Mouse (Mus musculus): ENCODE data around the gene Stradb. TPM values are rescaled to one million over a fixed set of nuclear protein-coding genes. Genes with fewer than 3 reads are reported as not detected.

Stradb gene
- total RNA-seq, 1 experiment = 2.7 TPM

DNA sequence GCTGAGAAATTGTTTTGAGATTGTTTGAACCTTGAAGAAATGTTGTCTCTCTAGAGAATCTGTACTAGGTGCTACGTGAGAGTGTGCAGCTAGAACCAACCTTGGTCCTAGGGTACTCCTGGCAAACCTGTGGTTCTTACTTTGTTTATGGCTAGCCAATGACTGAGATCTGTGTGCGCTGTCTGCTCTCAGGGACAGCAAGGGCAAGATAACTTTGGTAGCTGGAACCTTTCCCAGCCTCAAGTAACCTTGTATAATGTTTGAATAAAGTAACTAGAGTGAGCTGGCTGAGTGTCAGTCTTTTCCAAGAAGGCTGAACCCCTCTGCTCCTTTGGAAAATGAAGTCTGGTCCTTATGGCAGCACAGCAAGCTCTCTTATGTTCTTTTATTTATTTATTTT, 27.8 kb upstream of the Stradb start:
- in situ Hi-C loops (cut with MboI; ENCODE audit: low sequenced_read_pairs in 2 of 2, unreplicated experiment in 2 of 2) = no loop called here
- Histone ChIP-seq H3K36me3 (ENCODE audit: control insufficient read depth, insufficient read depth, low read length, poor library complexity, severe bottlenecking) (peaks cover 8% of the 10 kb centered on the region), H3K9me3 (ENCODE audit: control insufficient read depth, insufficient read depth, low read depth, low read length) (no peaks in the 10 kb centered on the region), H3K4me1 (ENCODE audit: control insufficient read depth in 2 of 2, insufficient read depth in 2 of 2, low read length in 2 of 2, poor library complexity in 1 of 2) (no peaks in the 10 kb centered on the region; a peak in 1 of 4 replicates), H3K27ac (ENCODE audit: insufficient read depth, low read depth, low read length, poor library complexity, severe bottlenecking) (no peak overlapping the region), H3K9ac (ENCODE audit: insufficient read depth, low read depth, low read length, poor library complexity, severe bottlenecking) (no peak overlapping the region), H3K4me3 (ENCODE audit: insufficient read depth in 1 of 2, low read depth in 1 of 2, low read length in 2 of 2, poor library complexity in 1 of 2, severe bottlenecking in 1 of 2) (no peak overlapping the region)
- no peak for DNase-seq (ENCODE audit: low read depth, low spot score)
- TF ChIP-seq ZC3H11A (IDR thresholded peaks at IDR 0.05; ENCODE audit: borderline replicate concordance, low read depth, low read length) (no peak), ZNF384 (IDR thresholded peaks at IDR 0.05; ENCODE audit: low read depth, low read length) (no peak), HCFC1 (IDR thresholded peaks at IDR 0.05; ENCODE audit: borderline replicate concordance, insufficient read depth, low read length) (no peak), MAFK (IDR thresholded peaks at IDR 0.05; ENCODE audit: insufficient read depth, low read depth, low read length) (no peak), CHD2 (IDR thresholded peaks at IDR 0.05; ENCODE audit: low read depth, low read length) (no peak)

DNA sequence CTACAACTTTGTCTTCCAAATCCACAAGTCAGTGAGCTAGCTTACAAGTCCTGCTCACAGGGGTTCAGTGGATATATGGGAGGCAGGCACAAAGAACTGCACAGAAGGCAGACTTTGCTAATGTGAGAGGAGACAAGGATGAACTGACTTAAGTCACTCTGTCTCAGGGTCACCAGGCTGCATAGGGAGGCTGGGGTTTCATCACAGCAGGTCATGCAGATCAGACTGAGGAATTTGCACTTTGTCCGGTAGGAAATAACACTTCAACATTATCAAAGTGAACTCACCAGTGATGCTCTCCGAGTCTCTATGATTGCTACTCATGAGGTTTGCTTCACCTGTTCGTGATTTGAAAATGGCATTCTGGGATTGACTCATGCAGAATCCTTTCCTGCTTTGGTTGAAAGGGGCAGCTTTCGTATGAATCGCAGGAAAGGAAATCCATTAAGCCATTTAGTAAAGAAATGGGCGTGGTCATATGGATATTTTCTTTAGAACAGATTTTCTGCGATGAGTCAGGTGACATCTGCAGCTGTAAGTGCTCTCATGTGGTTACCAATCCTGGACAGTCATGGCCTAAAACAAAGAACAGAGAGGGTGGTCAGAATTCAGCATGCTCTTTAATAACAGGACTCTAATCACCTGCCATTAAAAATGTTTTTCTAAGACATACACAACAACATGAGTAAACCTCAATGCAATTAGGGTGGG, 27.2 kb upstream of the Stradb start:
- in situ Hi-C loops (cut with MboI; ENCODE audit: low sequenced_read_pairs in 2 of 2, unreplicated experiment in 2 of 2) = no loop called here
- no peak for TF ChIP-seq HCFC1 (IDR thresholded peaks at IDR 0.05; ENCODE audit: borderline replicate concordance, insufficient read depth, low read length)
- no peak for TF ChIP-seq MAFK (IDR thresholded peaks at IDR 0.05; ENCODE audit: insufficient read depth, low read depth, low read length)
- TF ChIP-seq CHD2 (IDR thresholded peaks at IDR 0.05; ENCODE audit: low read depth, low read length) = no peak
- TF ChIP-seq ZNF384 (IDR thresholded peaks at IDR 0.05; ENCODE audit: low read depth, low read length) = no peak
- TF ChIP-seq ZC3H11A (IDR thresholded peaks at IDR 0.05; ENCODE audit: borderline replicate concordance, low read depth, low read length) = no peak
- no peak for DNase-seq (ENCODE audit: low read depth, low spot score)
- peaks cover 8% of the 10 kb centered on the region for H3K36me3 ChIP-seq (ENCODE audit: control insufficient read depth, insufficient read depth, low read length, poor library complexity, severe bottlenecking)
- no peak overlapping the region for H3K9ac ChIP-seq (ENCODE audit: insufficient read depth, low read depth, low read length, poor library complexity, severe bottlenecking)
- H3K4me3 ChIP-seq (ENCODE audit: insufficient read depth in 1 of 2, low read depth in 1 of 2, low read length in 2 of 2, poor library complexity in 1 of 2, severe bottlenecking in 1 of 2) = no peak overlapping the region
- peaks cover 2 to 4% of the 10 kb centered on the region in 2 experiments; a peak in 2 of 4 replicates for H3K4me1 ChIP-seq (ENCODE audit: control insufficient read depth in 2 of 2, insufficient read depth in 2 of 2, low read length in 2 of 2, poor library complexity in 1 of 2)
- H3K9me3 ChIP-seq (ENCODE audit: control insufficient read depth, insufficient read depth, low read depth, low read length) = no peaks in the 10 kb centered on the region
- H3K27ac ChIP-seq (ENCODE audit: insufficient read depth, low read depth, low read length, poor library complexity, severe bottlenecking) = no peak overlapping the region

DNA sequence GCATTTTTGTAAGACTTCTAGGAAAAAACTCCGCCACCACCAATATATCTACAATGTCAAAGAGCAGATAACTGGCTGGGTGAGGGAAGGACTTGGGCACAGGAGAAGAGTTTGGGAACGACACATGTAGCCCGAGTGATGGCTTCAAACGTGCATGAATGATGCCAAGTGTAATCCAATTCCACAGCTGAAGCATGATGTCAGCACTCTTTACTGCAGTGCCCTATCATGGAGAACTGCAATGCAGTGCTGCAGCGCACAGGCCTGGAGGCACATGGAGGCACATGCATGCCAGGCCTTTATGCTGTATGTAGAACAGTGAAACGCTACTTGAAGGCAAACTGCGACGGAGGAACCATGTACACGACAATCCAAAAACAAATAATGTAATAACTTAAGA, 26.6 kb upstream of the Stradb start:
- H3K27ac ChIP-seq (ENCODE audit: insufficient read depth, low read depth, low read length, poor library complexity, severe bottlenecking) = no peak overlapping the region
- no peak overlapping the region for H3K4me3 ChIP-seq (ENCODE audit: insufficient read depth in 1 of 2, low read depth in 1 of 2, low read length in 2 of 2, poor library complexity in 1 of 2, severe bottlenecking in 1 of 2)
- in situ Hi-C loops (cut with MboI; ENCODE audit: low sequenced_read_pairs in 2 of 2, unreplicated experiment in 2 of 2) = no loop called here
- no peak overlapping the region for H3K9ac ChIP-seq (ENCODE audit: insufficient read depth, low read depth, low read length, poor library complexity, severe bottlenecking)
- no peaks in the 10 kb centered on the region for H3K9me3 ChIP-seq (ENCODE audit: control insufficient read depth, insufficient read depth, low read depth, low read length)
- peaks cover 2 to 7% of the 10 kb centered on the region in 2 experiments; a peak in 2 of 4 replicates for H3K4me1 ChIP-seq (ENCODE audit: control insufficient read depth in 2 of 2, insufficient read depth in 2 of 2, low read length in 2 of 2, poor library complexity in 1 of 2)
- peaks cover 8% of the 10 kb centered on the region for H3K36me3 ChIP-seq (ENCODE audit: control insufficient read depth, insufficient read depth, low read length, poor library complexity, severe bottlenecking)
- DNase-seq (ENCODE audit: low read depth, low spot score) = no peak
- no peak for TF ChIP-seq HCFC1 (IDR thresholded peaks at IDR 0.05; ENCODE audit: borderline replicate concordance, insufficient read depth, low read length)
- TF ChIP-seq CHD2 (IDR thresholded peaks at IDR 0.05; ENCODE audit: low read depth, low read length) = no peak
- TF ChIP-seq MAFK (IDR thresholded peaks at IDR 0.05; ENCODE audit: insufficient read depth, low read depth, low read length) = no peak
- no peak for TF ChIP-seq ZC3H11A (IDR thresholded peaks at IDR 0.05; ENCODE audit: borderline replicate concordance, low read depth, low read length)
- TF ChIP-seq ZNF384 (IDR thresholded peaks at IDR 0.05; ENCODE audit: low read depth, low read length) = no peak

DNA sequence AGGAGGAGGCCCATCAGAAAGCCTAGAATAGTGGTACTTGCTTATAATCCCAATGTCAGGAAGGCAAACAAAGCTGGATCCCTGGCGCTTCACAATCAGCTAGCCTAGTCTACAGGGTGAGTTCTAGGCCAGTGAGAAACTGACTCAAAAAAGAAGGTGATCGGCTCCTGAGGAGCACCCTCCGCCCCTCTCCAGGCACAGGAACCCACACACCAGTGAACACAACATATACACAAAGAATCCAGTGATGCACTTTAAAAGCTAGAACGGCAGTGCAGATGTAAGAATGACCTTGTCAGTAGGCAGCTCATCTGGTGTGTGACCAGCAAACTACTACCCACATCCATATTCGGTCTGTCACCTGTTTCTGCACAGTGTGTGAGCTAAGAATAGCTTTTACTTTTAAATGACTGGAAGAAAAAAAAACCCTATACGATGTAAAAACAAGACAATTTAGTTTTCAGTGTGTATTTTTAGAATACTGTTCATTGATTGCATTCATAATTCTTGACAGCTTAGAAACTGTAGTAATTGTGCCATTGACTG, 23.7 kb upstream of the Stradb start:
- TF ChIP-seq ZNF384 (IDR thresholded peaks at IDR 0.05; ENCODE audit: low read depth, low read length) (no peak), CHD2 (IDR thresholded peaks at IDR 0.05; ENCODE audit: low read depth, low read length) (no peak), MAFK (IDR thresholded peaks at IDR 0.05; ENCODE audit: insufficient read depth, low read depth, low read length) (no peak), ZC3H11A (IDR thresholded peaks at IDR 0.05; ENCODE audit: borderline replicate concordance, low read depth, low read length) (no peak), HCFC1 (IDR thresholded peaks at IDR 0.05; ENCODE audit: borderline replicate concordance, insufficient read depth, low read length) (no peak)
- H3K9ac ChIP-seq (ENCODE audit: insufficient read depth, low read depth, low read length, poor library complexity, severe bottlenecking) = no peak overlapping the region
- no peaks in the 10 kb centered on the region for H3K9me3 ChIP-seq (ENCODE audit: control insufficient read depth, insufficient read depth, low read depth, low read length)
- no peak overlapping the region for H3K4me3 ChIP-seq (ENCODE audit: insufficient read depth in 1 of 2, low read depth in 1 of 2, low read length in 2 of 2, poor library complexity in 1 of 2, severe bottlenecking in 1 of 2)
- in situ Hi-C loops (cut with MboI; ENCODE audit: low sequenced_read_pairs in 2 of 2, unreplicated experiment in 2 of 2) = no loop called here
- H3K27ac ChIP-seq (ENCODE audit: insufficient read depth, low read depth, low read length, poor library complexity, severe bottlenecking) = no peak overlapping the region
- H3K4me1 ChIP-seq (ENCODE audit: control insufficient read depth in 2 of 2, insufficient read depth in 2 of 2, low read length in 2 of 2, poor library complexity in 1 of 2) = peaks cover 3 to 7% of the 10 kb centered on the region in 2 experiments; a peak in 2 of 4 replicates
- no peak for DNase-seq (ENCODE audit: low read depth, low spot score)
- H3K36me3 ChIP-seq (ENCODE audit: control insufficient read depth, insufficient read depth, low read length, poor library complexity, severe bottlenecking) = peaks cover 8% of the 10 kb centered on the region

Measured in ES-E14 (cell line).